Mouse (Mus musculus): Measurements from ENCODE around the gene Mst1r. TPM values are rescaled to one million over a fixed set of nuclear protein-coding genes. Genes with fewer than 3 reads are reported as not detected.

The Mst1r gene
- polyA plus RNA-seq, 1 experiment from 2014 or later, result 2.3 TPM

DNA sequence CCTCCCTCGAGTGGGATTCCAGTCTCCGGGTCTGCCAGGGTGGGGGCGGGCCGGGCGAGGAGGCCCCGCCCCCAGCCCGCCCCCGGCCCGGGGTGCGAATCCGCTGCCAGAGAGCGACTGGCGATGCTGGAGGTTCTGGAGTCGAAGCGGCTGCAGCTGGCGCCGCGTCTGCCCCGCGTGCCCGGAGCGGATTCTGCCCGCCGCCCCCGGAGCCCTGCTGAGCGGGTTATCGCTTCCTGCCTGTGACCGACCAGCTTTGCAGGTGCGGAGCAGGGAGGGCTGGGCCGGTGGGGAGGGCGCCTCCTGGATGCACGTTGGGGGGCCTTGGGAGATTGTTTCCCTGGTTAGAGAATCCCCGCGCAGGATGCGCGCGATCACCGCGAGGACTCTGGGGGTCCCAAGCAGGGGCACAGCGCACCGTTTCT, 29.1 kb downstream of the Mst1r start:
- 1% methylated on average over 41 of the region's 41 CpGs for WGBS
- Histone ChIP-seq H3K9ac (replicated peaks) (peak overlapping the region; percentile 66), H3K9me3 (no peaks in the 10 kb centered on the region), H3K36me3 (no peaks in the 10 kb centered on the region), H3K27ac (no peak overlapping the region), H3K4me2 (replicated peaks) (peak overlapping the region; percentile 87), H3K27me3 (peaks cover 10% of the 10 kb centered on the region), H3K4me3 (replicated peaks) (peak overlapping the region; percentile 51), H3K4me1 (replicated peaks) (peaks cover 29% of the 10 kb centered on the region)
- peak; percentile 66 for ATAC-seq

DNA sequence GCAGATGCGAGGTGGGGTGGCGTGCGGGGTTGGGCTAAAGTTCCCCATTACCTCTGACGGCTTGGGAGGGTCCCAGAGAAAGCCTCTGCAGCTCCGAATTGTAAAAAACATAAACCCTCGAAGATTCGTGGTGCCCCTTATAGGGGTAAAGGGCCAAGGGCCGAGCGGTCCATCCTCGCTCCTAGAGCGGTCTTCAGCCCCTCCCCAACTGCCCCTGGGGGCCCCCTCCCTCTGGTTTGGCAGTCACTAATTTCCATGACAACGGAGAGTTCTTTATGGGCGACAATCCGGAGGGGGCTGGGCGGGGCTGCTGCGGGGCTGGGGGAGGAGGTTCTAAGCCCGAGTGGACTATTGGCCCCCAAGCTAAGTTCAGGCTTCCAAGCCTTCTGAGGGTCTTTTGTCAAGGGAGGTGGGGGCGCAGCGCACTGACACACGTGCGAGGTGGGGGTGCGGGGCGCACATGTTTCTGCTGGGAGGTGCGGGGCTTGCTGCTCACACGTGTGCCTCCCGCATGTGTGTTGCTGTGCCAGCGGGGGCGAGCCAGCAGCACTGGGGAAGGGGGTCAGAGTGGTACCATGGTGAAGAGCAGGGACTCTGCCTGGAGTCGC, 29.6 kb downstream of the Mst1r start:
- Histone ChIP-seq H3K4me2 (replicated peaks) (peak overlapping the region; percentile 87), H3K36me3 (no peaks in the 10 kb centered on the region), H3K9me3 (no peaks in the 10 kb centered on the region), H3K4me3 (replicated peaks) (peak overlapping the region; percentile 51), H3K4me1 (replicated peaks) (peaks cover 29% of the 10 kb centered on the region), H3K27ac (no peak overlapping the region), H3K9ac (replicated peaks) (peak overlapping the region; percentile 66), H3K27me3 (peaks cover 10% of the 10 kb centered on the region)
- under 1% methylated on average over 29 of the region's 29 CpGs for WGBS
- ATAC-seq, result peak; percentile 65

DNA sequence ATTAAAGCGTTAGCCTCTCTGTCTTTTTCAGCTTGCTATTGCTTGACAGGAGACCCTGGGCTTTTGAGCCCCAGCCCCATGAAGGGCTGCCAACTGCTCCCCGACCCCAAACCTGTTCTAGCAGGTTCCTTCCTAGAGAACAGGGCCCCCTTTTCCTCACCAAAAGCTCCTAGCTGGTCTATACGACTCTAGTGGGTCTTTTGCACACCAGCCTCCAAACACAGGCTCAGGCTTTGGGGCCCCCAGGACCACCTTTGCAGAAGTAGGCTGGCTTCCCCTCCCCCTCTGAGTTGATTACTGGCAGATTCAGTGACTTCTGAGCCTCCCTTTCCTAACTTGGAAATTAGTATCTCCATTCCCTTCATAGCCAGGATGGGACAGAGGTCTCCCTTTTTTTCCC, 30.2 kb downstream of the Mst1r start:
- 2% methylated on average over 3 of the region's 3 CpGs for WGBS
- peak overlapping the region; percentile 51 for H3K4me3 ChIP-seq (replicated peaks)
- no peaks in the 10 kb centered on the region for H3K9me3 ChIP-seq
- H3K4me2 ChIP-seq (replicated peaks), result peak overlapping the region; percentile 87
- 0 out of 2 replicates have a peak overlapping the region, but pooled peaks have one; percentile 16 for H3K27ac ChIP-seq
- H3K36me3 ChIP-seq, result no peaks in the 10 kb centered on the region
- H3K27me3 ChIP-seq, result peaks cover 10% of the 10 kb centered on the region
- H3K9ac ChIP-seq (replicated peaks), result peak overlapping the region; percentile 66
- peak; percentile 28; the same call in 1 of the 2 replicates for ATAC-seq
- H3K4me1 ChIP-seq (replicated peaks), result peaks cover 29% of the 10 kb centered on the region

DNA sequence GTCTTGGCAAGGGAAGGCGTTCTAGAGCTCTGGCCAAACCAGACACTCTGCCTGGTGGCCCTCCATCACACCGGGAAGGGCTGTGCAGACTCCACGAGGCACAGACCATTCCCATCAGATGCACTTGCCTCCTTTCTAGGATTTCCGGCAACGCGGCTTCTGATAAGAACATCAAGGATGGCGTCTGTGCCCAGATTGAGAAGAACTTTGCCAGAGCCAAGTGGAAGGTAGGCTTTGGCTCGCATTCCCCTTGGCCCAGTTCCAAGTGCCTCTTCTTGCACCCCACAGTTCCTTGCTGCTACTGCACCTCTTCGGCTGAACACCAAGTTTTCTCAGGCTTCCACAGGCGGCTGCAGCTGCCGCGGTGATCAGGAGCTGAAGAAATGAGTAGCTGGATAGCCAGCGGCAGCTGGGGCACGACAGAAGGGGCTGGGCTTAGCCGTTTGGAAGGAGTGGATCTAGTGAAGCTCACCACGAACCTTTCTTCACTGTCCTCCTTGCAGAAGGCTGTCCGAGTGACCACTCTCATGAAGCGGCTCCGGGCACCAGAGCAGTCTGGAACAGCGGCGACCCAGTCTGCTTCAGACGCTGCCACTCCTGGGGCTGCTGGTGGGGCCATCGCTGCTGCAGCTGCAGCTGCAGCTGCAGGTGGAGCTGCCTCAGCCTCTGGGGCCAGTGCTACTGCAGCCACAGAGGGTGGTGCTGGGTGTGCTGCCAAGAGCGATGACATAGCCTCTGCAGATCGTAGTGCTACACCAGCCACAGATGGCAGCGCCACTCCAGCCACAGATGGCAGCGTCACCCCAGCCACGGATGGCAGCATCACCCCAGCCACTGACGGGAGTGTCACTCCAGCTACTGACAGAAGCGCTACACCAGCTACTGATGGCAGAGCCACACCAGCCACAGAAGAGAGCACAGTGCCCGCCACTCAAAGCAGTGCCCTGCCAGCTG, 40.8 kb downstream of the Mst1r start:
- no peak overlapping the region for H3K9ac ChIP-seq (replicated peaks)
- no peaks in the 10 kb centered on the region for H3K9me3 ChIP-seq
- no peak overlapping the region for H3K27ac ChIP-seq
- peaks cover 16% of the 10 kb centered on the region for H3K4me1 ChIP-seq (replicated peaks)
- 92% methylated on average over 31 of the region's 31 CpGs for WGBS
- no peak overlapping the region for H3K4me3 ChIP-seq (replicated peaks)
- H3K4me2 ChIP-seq (replicated peaks), result no peak overlapping the region
- no peak for ATAC-seq
- H3K27me3 ChIP-seq, result no peaks in the 10 kb centered on the region
- no peaks in the 10 kb centered on the region for H3K36me3 ChIP-seq

DNA sequence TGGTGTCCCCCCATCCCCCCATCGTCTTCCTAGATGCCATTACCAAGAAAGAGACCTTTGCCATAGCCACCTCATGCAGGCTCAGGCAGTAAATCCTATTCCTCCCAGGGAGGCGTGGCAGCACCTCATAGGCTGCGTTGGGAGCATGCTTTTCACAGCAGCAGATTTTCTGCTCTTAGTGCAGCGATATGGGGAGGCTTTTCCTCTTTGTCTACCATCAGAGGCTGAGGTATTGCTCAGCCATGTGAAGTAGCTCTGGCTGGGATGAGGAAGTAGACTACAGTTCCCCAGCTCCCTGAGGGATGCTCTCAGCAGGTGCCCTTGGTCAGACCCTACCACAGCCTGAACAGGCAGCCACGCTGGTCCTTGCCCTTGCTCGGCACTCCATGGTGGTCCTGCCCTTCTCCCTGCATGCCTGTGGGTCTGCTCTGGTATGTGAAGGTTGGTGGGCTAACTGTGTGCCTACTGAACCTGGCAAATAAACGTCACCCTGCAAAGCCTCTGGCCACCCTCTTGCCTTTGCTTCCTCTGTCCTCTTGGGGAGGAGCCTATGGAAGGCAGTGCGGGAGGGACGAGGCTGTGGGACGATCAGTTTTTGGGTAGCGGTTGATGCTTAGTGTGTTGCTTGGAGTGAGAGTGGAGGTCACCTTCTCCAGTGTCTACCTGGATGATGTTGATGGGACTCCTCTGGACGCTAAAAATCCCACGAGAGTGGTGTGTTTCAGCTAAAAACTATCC, 42.7 kb downstream of the Mst1r start:
- peaks cover 16% of the 10 kb centered on the region for H3K4me1 ChIP-seq (replicated peaks)
- no peaks in the 10 kb centered on the region for H3K36me3 ChIP-seq
- no peak overlapping the region for H3K27ac ChIP-seq
- no peak overlapping the region for H3K9ac ChIP-seq (replicated peaks)
- no peak overlapping the region for H3K4me2 ChIP-seq (replicated peaks)
- H3K27me3 ChIP-seq, result no peaks in the 10 kb centered on the region
- WGBS, result 83% methylated on average over 13 of the region's 13 CpGs
- no peak for ATAC-seq
- no peak overlapping the region for H3K4me3 ChIP-seq (replicated peaks)
- no peaks in the 10 kb centered on the region for H3K9me3 ChIP-seq

DNA sequence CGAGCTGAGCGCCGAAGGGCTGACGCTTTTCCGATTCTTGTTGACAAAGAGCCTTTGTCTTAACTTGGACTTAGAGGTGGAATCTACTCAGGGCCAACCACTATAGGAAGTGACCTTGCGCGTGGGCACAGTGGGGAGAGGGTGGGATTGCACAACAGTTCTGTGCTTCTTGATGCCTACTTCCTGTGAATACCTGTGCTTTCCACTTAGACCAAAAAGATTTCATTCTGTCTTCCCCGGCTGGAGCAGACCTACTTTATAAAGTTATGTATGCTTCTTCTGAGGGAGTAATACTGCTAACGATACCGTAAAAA, 43.2 kb downstream of the Mst1r start, which contains the start of gene Traip:
Gene Traip (plus strand): TSS at position 215 of the 314 bp plus-strand sequence.
- H3K27ac ChIP-seq, result peak within 1 kb of the TSS; percentile 85
- H3K9ac ChIP-seq (replicated peaks), result peak within 1 kb of the TSS; percentile 73
- H3K9me3 ChIP-seq, result no peaks in the 10 kb centered on the region
- H3K4me1 ChIP-seq (replicated peaks), result peaks cover 16% of the 10 kb centered on the region
- ATAC-seq, result no peak
- no peaks in the 10 kb centered on the region for H3K36me3 ChIP-seq
- WGBS, result 91% methylated on average over 10 of the region's 10 CpGs
- peak within 1 kb of the TSS; percentile 64 for H3K4me3 ChIP-seq (replicated peaks)
- no peaks in the 10 kb centered on the region for H3K27me3 ChIP-seq
- peak within 1 kb of the TSS; percentile 86 for H3K4me2 ChIP-seq (replicated peaks)

DNA sequence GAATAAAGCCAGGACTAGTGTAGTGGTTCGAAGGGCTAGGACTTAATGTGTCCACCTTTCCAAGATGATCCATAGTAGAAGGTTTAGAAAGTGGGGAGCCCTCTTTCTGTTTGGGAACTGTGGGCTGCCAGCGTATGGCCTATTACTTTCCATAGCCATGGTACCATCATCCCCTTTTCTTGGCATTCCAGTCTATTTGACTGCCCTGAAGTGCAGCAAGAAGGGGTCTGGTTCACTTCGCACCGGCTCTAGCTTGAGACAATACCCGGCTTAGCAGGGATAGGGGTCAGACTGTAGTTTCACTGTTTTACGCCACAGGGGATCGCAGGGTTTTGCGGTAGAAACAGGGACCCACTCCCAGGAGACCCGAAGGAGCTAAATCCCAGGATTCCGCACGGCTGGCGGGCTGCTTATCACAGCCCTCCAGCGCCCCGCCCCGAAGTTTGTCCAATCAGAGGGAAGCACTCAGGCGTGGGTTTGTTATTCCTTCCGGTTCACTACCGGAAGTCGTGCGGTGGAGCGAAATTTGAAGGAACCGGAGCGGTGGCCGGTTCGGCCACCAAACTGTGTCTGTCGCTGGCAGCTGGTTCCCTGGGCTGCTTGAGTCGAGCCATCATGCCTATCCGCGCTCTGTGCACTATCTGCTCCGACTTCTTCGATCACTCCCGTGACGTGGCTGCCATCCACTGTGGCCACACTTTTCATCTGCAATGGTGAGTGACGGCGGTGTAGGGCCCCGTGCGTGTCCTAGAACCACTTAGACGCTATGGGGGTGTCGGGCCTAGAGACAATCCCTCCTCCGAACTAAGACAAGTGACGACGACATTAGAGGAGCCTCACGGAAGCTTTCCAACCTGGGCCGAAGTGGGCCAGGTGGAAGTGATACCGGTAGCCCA, 44.0 kb downstream of the Mst1r start:
- 14% methylated on average over 45 of the region's 45 CpGs for WGBS
- Histone ChIP-seq H3K4me2 (replicated peaks) (peak overlapping the region; percentile 86), H3K27ac (peak overlapping the region; percentile 85), H3K9me3 (no peaks in the 10 kb centered on the region), H3K36me3 (no peaks in the 10 kb centered on the region), H3K4me3 (replicated peaks) (peak overlapping the region; percentile 64), H3K27me3 (no peaks in the 10 kb centered on the region), H3K4me1 (replicated peaks) (peaks cover 16% of the 10 kb centered on the region), H3K9ac (replicated peaks) (peak overlapping the region; percentile 73)
- ATAC-seq, result peak; percentile 97

DNA sequence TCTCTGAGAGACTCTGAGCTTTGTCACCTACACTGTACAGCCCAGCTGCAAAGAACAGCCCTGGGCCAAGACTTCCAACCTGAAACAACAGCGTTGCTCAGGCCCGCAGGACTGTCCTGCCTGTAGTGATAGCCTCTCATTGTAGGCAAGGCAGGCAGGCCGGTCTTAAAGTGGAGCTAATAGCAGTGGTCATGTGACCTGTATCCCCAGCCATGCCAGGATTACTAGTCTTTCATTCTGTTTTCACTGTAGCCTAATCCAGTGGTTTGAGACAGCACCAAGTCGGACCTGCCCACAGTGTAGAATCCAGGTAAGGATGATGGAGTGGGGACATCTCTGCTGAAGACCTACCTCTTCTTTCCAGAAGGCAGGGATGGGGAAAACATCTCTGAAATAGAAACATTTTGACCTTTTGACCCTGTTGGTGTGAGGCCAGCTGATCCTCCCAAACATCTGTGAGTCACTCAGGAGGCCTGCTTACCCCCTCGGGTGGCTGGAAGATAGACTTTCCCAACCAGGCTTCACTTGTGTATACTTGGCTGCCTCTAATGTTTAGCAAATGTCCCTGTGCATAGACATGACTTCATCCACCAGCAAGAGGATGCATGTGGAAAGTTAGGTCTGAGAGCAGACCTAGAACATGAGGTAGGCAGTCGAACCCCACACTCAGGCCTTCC, 49.1 kb downstream of the Mst1r start:
- Histone ChIP-seq H3K9ac (replicated peaks) (no peak overlapping the region), H3K9me3 (no peaks in the 10 kb centered on the region), H3K4me3 (replicated peaks) (no peak overlapping the region), H3K27ac (no peak overlapping the region), H3K4me1 (replicated peaks) (peaks cover 22% of the 10 kb centered on the region), H3K27me3 (no peaks in the 10 kb centered on the region), H3K4me2 (replicated peaks) (no peak overlapping the region), H3K36me3 (peaks cover 8% of the 10 kb centered on the region; the same call in 1 of the 2 replicates)
- no peak for ATAC-seq
- whole genome bisulfite sequencing, result 83% methylated on average over 6 of the region's 6 CpGs

DNA sequence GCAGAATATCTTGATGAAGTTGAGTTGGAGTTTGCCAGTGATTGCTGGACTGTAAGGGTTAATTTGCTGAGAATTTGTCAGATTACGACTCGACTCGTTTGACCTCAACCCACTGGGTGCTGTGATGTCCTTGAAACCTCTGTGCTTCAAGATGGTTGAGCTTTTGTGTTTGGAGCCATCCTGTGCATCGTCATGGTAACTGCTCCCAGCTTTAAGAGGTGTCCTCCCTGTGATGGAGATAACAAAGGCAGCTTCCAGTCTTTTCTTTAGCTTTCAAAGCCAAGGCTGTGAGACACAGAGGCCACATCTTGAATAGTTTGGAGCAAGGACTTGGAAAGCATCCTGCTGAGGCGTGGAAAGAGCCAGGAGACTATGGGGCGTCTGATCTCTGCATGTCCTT, 50.5 kb downstream of the Mst1r start:
- H3K4me2 ChIP-seq (replicated peaks), result no peak overlapping the region
- no peaks in the 10 kb centered on the region for H3K27me3 ChIP-seq
- H3K4me1 ChIP-seq (replicated peaks), result peaks cover 24% of the 10 kb centered on the region
- 21% methylated on average over 6 of the region's 6 CpGs for WGBS
- H3K9me3 ChIP-seq, result no peaks in the 10 kb centered on the region
- no peak overlapping the region for H3K9ac ChIP-seq (replicated peaks)
- peaks cover 9% of the 10 kb centered on the region; the same call in 1 of the 2 replicates for H3K36me3 ChIP-seq
- no peak for ATAC-seq
- H3K27ac ChIP-seq, result no peak overlapping the region
- H3K4me3 ChIP-seq (replicated peaks), result no peak overlapping the region

DNA sequence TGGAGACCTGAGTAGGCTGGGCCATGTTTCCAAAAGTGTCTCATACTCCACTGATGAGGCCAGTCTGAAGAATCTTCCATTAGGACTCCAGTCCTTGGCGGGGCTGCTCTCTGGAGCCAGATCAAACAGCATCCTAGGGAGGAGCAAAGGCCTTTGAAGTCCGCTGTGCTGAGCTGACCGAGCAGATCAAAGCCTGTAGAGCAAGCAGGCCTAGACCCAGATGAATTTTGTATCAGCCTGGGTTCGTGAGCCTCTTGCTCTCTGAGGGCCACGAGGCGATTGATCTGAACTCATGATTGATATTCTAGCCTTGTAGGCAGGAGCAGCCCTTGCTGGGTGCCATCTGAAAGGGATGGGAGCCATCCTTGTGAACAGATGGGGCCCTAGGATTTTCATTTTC, 53.2 kb downstream of the Mst1r start:
- H3K36me3 ChIP-seq, result peaks cover 11% of the 10 kb centered on the region; the same call in 1 of the 2 replicates
- no peak overlapping the region for H3K4me2 ChIP-seq (replicated peaks)
- H3K9me3 ChIP-seq, result no peaks in the 10 kb centered on the region
- ATAC-seq, result 0 out of 2 replicates have a peak, but pooled peaks have one; percentile 24
- peak overlapping the region; percentile 83; the same call in 1 of the 2 replicates for H3K27ac ChIP-seq
- peaks cover 26% of the 10 kb centered on the region for H3K4me1 ChIP-seq (replicated peaks)
- no peak overlapping the region; the same call in 1 of the 2 replicates for H3K9ac ChIP-seq (replicated peaks)
- H3K4me3 ChIP-seq (replicated peaks), result no peak overlapping the region
- no peaks in the 10 kb centered on the region for H3K27me3 ChIP-seq
- WGBS, result 56% methylated on average over 6 of the region's 6 CpGs

All from midbrain, embryonic 13.5 days (tissue).